Mouse (Mus musculus): ENCODE data around the gene Dnajb3.

GRCm38 (mm10) chr1:88248658-88249057, 43.1 kb upstream of the Dnajb3 start:
- TF ChIP-seq CTCF (IDR thresholded peaks at IDR 0.05; ENCODE audit: insufficient read depth, low read length) (no peak), POLR2A (IDR thresholded peaks at IDR 0.05; ENCODE audit: borderline replicate concordance, extremely low read depth, low read depth, low read length) (no peak)

Data from lung, adult 2 months (tissue).